Mouse (Mus musculus) layer of hippocampus, adult 11-12 months (tissue): Measurements from ENCODE around the gene Gm20388.
A peak's percentile ranks its signal among the peaks of the same experiment; 100 is the strongest.
"Not testable (repeated sequence)": the region's sequence is repeated elsewhere in the genome, so short reads cannot be mapped to it uniquely, and the experiment has no call there.

Experiments used
- DNase-seq: peaks from one replicate; pipeline ENCODE4 v3.0.0; 2022; ENCODE audit warnings: low spot score

Gm20388 gene

DNA sequence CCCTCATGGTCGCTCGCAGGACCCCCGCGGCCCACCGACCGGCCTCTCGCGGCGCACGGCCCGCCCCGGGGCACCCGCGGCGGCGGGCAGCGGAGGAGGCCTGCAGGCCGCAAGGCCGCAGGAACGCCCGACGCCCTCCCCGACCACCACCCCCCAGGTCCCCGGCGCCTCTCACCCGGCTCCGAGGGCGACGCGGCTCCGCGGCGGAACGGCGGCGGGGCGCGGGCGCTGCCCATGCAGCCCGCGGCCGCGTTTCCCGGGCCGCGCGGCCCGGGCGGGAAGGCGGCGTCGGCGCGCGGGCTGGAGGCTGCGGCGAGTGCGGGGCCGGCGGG lies 3131.1 kb downstream of the Gm20388 start:
- no peak for DNase-seq

DNA sequence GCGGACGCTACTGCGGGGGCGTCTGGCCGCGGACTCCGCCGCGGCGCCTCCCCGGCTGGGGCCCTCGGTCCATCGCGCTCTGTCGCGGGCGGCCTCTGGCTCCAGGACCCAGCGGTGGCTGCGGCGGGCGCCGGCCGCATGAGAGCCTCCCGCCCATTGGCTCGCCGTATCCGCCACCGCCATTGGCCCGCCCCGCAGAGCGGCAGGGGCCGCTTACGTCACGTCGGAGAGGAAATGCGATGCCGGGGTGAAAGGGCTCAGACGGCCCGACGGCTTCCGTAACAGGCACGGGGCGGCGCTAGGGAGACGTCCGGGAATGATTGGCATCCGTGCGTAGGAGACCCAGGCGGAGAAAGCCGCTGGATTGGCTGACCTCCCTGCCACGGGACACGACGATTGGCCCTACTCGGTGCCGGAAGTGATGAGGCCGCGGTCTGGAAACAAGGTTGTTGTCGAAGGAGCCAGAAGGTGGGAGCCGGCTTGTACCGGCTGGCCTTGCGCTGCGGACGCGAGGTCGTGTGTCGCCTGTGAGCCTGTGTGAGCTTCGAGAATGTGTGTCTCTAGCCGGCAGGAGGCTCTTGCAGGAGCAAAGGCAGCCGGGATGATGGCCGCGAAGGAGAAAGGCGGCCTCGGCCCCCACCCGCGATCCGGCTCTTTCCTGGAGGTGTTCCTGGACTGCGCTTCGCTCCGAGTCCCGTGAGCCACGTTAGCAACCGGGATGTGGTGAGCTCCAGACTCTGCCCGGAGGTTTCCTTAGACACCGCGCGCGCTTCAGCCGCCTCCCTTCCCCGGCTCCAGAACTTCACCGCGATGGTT lies 3131.7 kb downstream of the Gm20388 start, which contains the start of gene Ankrd11:
TSS of gene Ankrd11 (minus strand) at position 120 of the 816 bp plus-strand sequence.
- DNase-seq = peak; percentile 100

- DNase-seq = no peak
These were observed 3132.5 kb downstream of the Gm20388 start for GRCm38 (mm10) chr8:123042974-123043625.

DNA sequence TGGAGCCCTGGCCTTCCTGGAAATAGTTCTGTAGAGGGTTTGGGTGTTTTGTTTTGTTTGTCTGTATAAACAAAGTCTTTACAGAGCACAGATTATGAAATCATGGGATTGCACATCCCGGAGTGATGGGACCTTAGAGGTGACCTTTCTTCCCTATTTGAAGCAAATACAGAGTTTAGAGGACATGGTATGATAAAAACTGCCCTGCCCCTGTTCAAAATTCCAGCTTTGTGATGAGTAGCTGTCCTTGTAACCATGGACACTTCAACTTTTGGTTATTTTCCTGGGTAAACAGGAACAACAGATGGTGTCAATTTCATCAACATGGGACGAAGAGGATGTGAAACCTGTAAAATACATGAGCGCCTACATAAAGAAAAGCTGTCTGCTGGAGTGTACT lies 3133.3 kb downstream of the Gm20388 start:
- no peak for DNase-seq

DNA sequence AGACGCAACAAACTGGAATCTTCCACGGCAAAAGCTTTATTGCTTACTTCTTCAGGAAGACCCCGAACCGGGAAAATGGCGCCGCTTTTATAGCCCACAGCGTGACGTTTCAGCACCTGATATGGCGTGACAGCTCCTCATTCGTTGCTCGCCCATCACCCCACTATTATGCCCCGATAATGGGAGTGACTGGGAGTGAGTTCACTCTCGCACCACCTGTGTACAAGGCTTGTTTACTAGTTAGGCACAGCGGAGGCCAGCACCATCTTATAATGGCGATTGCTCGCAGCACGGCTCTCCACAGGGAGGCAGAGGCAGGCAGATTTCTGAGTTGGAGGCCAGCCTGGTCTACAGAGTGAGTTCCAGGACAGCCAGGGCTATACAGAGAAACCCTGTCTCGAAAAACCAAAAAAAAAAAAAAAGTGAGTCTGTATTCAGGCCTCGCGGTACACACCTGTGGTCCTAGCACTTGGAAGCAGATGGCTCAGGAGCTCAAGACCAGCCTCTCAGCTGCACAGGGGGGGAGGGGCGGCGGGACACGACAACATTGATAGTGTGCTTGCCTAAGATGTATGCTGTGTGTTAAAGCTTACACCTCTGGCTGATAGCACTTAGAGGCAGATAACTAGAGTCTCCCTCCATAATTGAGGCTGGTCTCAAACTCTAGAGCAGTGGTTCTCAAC lies 3134.2 kb downstream of the Gm20388 start:
- not testable (repeated sequence) for DNase-seq

GRCm38 (mm10) chr8:123046706-123047105 lies 3136.1 kb downstream of the Gm20388 start:
- no peak for DNase-seq

DNA sequence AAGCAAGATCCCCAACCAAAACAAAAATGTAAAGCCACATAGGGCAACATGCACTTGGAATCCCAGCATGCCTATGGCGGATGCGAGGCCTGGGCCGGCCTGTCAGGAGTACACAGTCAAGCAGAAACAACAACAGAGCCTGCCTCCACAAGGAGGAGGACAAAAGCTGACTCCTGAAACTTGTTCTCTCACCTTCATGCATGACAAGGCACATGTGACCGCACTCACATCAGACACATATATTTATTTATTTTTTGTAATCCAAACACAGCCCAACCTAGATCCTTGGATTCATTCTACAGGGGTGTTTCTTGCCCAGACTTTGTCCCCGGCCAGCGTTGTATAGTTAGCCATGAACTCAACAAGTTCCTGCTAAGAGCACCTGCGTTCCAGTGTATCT lies 3137.2 kb downstream of the Gm20388 start:
- no peak for DNase-seq

DNA sequence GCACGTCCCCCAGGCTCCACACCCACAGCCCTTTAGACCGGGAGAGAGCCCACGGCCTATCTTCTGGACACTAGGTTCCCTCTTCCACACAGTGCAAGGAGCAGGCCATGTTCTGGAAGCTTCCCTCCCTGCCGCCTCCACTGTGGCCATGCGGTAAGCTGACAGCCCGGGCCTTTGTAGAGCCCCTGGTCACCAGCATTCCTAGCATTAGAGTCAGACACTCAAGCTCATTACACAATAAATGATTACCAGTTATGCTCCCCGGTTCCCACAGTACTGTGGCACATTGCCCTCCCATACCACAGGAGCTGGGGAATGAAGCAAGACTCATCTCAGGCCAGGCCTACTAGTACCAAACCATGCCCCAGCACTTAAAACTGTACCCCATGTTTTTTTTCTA lies 3137.8 kb downstream of the Gm20388 start:
- no peak for DNase-seq

DNA sequence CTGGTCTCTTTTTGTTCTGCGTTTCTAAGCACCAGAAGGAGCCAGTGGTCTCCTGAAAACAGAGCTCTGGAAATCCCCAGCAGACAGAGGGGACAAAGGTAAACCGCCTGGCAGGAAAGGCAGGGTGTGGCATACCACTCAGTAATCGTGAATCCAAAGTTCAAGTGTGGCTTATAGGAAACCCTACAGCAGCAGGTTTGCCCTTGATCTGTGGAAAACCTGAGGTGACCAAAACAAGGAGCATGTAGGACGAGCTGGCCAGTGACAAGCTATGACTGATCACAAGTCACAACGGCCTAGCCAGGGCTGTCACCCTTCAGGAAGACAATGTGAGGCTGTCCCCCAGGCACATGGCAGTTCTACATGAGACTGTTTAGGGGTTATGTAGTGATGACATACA lies 3140.8 kb downstream of the Gm20388 start:
- no peak for DNase-seq

DNA sequence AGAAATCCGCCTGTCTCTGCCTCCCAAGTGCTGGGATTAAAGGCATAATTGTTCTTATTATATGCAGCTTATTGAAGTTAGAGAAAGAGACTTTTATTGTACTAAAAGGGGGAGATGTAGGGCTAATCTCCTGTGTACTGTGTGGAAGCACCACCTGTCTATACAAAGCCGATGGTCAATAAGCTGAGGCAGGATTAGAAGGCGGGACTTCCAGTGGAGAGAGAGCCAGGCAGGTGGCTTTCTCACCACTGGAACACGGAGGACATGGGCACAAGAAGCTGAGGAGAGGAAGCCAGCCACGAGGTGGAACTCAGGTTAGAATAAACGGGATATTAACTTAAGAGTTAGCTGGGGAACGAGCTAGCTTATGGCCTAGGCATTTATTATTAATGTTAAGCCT lies 3152.1 kb downstream of the Gm20388 start, which contains the start of gene Spg7:
TSS of gene Spg7 (plus strand) at position 222 of the 400 bp plus-strand sequence.
- DNase-seq = no peak

- DNase-seq = no peak
These were observed 3153.4 kb downstream of the Gm20388 start for GRCm38 (mm10) chr8:123064072-123064471.

- no peak for DNase-seq
These were observed 3154.2 kb downstream of the Gm20388 start for GRCm38 (mm10) chr8:123064809-123065213.

GRCm38 (mm10) chr8:123065214-123066100 lies 3154.8 kb downstream of the Gm20388 start:
- DNase-seq = peak; percentile 94

GRCm38 (mm10) chr8:123066101-123066683 lies 3155.6 kb downstream of the Gm20388 start:
- DNase-seq = no peak

DNA sequence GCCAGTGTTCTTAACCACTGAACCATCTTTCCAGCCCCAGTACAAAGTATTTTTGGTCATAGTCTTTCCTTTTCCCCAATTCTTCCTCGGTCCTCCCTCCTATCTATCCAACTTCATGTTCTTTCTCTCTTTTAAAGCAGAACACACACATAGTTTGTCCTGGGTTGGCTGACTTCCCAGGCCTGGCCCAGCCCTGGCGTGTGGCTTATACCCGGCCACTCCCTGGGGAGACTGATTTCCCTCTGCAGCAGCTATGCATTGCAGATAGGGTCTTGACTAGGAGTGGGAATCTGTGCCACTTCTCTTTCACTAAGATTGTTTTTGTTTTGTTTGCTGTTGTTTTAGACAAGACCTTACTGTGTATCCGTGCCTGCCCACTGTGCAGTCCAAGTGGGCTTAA lies 3160.5 kb downstream of the Gm20388 start:
- no peak for DNase-seq

GRCm38 (mm10) chr8:123077213-123077612 lies 3166.6 kb downstream of the Gm20388 start:
- no peak for DNase-seq

- no peak for DNase-seq
These were observed 3172.4 kb downstream of the Gm20388 start for GRCm38 (mm10) chr8:123082993-123083392.

GRCm38 (mm10) chr8:123083610-123084009 lies 3173.0 kb downstream of the Gm20388 start:
- DNase-seq = peak; percentile 52

DNA sequence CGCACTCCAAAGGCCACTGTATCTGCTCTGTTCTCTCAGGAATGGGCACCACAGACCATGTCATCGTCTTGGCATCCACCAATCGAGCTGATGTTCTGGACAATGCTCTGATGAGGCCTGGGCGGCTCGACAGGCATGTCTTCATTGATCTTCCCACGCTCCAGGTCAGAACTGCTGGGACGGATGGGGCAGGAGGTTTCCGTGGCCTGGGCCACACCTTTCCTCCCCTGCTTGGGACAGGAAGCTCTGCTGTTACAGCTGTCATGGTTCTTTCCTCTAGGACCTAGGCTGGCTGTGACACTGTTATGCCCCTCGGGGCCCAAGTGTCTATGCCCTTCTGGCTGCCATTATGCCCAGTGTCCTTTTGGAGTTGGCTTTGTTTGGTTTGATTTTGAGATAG lies 3176.6 kb downstream of the Gm20388 start:
- DNase-seq = no peak

GRCm38 (mm10) chr8:123097216-123097615 lies 3186.6 kb downstream of the Gm20388 start:
- DNase-seq = no peak

- DNase-seq = peak; percentile 50
These were observed 3187.3 kb downstream of the Gm20388 start for GRCm38 (mm10) chr8:123097786-123098584.
